Mouse (Mus musculus) megakaryocyte, embryonic 14.5 days (primary cell): ENCODE data around the gene 4930563M21Rik.

Source experiments
- FLI1 ChIP-seq: IDR thresholded peaks from 2 replicates; pipeline ENCODE4 v1.6.1; 2012; ENCODE audit warnings: low read length, inconsistent platforms, mixed read lengths
- GATA1 ChIP-seq: IDR thresholded peaks from 3 replicates; pipeline ENCODE4 v1.6.1; 2012; ENCODE audit warnings: mixed read lengths, low read length, inconsistent platforms, borderline replicate concordance

GRCm38 (mm10) chr9:55916751-55917150, 93.6 kb downstream of the 4930563M21Rik start:
- no peak for TF ChIP-seq FLI1
- no peak for TF ChIP-seq GATA1
